Mouse (Mus musculus) frontal cortex, postnatal 14 days (tissue): ENCODE results near the gene Birc7.

Experiments used
- DNase-seq, 2 experiments: peaks; one replicate each; pipeline ENCODE4 v3.0.0; 2022; ENCODE audit warnings: low spot score in 2 of 2

Gene Birc7

DNA sequence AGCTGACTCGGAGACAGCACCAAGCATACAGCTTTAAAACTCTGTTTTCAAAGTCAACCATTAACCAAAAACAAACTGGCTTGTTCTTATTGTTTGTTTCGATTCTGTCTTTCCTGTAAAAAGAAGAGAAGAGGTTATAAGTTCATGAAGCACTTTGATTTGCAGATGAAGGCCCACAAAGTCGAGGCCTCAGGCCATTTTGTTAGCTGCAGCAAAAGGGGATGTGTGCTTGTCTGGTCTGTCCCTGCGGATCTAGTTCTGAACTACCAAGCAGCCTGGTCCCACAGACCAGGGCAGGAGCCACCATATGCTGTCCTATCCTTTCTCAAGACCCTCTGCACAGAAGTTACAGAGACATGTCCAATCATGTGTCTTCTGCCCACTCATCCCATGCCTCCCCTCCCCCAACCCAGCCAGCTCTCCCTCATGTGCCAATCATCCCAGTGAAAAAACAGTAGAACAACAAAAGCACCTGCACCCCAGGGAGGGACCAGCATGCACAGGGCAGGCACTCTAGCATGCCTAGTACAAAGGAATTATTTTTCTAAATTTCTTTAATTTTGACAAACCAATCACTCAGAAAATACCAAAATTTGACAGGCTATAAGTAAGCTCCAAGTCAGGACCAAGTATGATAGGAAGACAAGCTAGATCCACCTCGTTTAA is 23.1 kb upstream of the Birc7 start:
- no peak for DNase-seq

DNA sequence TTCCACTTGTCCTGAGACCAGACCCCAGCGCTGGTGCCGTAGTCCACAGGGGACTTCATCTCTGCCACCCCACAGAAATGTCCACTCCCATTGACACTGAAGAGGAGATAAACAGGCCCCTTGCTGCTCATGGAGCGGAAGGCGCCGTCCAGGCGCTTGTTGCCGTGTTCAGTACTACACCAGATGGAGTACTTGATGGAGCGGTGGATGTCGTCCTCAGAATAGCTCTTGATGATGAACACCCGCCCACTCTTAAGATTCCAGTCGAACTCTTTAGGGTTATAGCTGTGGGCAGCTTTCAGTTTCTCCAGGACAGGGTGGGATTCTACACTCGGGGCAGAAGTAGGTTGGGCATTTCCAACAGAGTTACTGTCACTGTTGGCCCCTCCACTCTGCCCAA is 17.9 kb upstream of the Birc7 start:
- DNase-seq = no peak

DNA sequence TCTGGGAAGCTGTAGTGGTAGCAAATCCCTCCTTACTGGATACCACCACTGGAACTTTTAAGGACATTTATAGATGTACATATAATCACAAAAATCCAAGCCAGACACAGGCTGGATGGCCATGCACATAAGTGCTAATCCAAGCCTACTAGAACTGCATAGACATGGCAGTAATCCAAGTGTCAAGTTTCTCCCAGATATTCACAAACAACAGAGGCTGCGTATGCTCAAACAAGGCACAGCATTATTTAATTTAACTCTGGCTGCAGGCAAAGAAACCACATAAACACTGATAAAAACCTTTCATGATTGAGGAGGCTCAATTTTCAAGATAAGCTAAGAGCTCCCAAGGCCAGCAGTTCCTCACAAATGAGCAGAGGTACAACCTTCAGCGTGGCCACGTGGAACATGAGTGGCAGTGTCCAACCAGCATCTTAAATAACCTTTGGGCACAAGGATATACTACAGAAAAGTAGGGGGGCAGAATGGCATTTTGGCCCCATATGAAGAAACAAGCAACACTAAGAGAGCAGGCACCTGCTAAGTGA is 12.9 kb upstream of the Birc7 start:
- DNase-seq = no peak

DNA sequence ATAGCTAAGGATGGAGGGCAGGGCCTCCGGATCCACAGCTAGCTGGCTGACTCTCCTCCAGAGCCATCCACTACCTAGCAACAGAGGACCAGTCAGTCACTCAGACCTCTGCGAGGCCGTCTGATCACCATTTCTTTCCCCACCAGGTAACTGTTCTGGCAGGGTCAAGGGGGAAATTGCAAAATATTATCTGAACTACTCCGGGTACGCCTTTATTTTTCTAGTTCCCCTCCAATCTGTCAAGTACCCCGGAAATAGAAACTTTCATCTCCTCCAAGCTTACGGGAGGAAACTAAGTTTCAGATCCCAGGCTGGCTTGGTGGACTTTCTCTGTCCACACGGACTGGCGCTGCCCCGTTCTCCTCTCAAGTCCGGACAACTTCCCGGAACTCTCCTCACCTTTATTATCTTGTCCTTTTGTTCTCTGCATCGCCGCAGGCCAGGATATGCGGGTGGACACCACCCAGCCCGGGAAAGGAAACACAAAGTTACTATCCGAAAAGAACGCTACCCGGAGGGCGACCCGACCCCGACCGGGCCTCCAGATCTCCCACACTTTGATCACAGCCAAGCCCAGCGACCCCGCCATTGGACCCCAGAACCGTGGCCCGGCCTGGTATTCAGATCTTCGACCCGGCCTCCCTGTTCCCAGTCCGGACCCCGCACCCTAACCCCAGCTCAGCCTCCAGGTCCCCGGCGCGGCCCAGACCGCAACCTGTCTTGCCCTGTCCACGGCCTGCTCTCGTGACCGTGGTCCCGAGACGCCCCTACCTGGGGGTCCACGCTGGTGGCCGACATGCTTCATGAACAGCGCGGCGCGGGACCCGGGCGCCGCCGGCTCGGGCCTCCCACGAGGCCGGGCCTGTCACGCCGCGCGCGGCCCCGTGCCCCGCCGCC is 8.7 kb upstream of the Birc7 start:
- DNase-seq = peak in 1 of 2 experiments; percentile 24

DNA sequence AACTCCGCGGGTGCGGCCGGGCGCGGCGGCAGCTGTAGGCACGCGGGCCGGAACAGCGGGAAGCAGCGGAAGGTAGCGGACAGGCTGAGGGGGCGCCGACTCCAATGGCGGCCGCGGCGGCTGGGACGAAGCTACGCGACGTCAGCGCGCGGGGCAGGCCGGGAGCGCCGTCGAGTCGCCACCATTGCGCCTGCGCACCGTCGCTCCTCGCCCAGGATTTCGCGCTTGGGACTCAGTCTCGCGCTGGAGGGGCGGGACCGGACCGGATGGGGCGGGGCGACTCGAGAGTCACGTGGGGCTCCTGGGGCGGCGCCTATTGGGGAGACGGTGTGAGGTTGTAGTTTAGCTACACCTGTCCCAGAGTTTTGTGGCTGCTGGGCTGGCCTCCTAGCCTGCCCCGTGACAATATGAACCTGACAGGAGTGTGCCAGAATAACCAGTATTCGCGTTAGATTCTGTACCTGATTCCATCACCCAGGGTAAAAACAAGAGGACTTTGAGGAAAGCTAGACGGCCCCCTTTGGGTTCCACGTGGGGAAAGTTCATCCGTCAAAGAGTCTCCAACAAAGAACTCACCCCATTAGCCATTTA is 7.9 kb upstream of the Birc7 start, which contains the start of gene Ythdf1:
Gene Ythdf1 (minus strand): TSS at position 140 of the 591 bp plus-strand sequence.
- DNase-seq = peak; percentile 91 to 96

DNA sequence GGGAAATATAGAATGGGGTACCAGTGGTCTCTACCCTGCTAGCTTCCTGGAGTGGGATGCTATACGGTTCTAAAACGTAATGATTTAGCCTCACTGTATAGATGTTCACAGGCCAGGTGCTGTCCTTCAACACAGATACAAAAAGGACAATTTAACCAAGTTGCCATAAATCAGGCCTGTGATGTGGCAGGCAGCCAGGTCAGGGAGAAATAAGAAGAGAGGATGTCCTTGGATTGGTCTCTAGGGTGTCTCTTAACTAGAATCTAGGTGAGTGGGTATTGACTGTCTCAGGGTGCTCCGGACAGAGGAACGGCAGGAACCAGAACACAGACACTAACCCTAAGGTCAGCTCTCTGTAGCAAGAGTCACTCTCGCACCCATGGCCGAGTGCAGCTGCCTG is 6.1 kb upstream of the Birc7 start:
- no peak for DNase-seq

DNA sequence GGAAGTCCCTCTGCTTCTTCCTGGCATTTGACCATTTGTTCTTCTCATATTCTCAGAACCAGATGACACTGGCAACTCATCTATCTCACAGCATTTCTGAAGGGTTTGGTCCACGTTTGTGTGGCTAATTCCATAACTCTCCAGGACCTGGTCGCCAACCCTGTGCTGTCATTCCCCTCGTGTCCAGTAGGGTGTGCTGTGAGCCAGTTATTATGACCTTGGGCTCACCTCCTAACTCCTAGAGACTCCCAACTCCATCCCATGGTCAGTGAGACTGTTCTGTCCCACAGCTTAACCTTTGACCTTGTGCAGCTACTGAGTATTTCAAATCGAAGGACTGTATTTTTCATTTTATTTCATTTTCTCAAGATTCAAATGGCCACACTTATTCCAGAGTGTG is 3.6 kb upstream of the Birc7 start:
- DNase-seq = peak; percentile 36 to 65

DNA sequence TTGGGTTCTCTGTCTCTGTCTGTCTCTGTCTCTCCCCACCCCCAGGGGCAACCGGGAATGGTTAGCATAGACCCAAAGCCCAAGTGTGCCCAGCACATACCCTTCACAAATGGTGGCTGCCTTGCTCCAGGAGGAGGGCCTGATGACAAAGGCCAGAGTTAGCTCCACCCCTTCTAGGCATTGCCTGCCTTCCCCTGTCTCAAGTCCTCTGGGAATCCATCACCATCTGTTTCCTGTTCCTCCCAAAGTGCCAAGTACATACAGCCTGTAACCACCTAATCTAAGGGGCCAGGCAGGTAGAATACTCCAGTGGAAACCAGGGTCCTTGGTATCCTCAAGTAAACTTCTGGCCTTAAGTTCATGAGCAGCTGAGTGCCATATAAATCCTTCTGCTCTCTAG is 3.6 kb downstream of the Birc7 start:
- no peak for DNase-seq

DNA sequence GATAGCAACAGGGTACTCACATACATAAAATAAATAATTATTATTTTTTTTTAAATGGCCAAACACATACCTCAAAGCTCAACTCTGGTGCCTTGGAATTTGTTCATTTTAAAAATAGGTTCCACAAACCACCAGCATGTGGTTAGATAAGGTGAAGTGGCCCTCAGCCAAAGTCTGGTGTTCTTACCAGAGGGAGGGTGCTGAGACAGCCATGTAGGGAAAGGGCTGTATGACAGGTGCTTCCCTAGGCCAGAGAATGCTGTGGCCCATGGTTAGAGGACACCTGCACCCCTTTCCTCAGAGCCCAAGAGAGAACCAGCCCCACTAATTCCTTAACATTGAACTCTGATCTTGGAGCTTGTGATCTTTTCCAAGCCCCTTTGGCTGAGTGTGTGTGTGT is 11.4 kb downstream of the Birc7 start:
- DNase-seq = no peak

DNA sequence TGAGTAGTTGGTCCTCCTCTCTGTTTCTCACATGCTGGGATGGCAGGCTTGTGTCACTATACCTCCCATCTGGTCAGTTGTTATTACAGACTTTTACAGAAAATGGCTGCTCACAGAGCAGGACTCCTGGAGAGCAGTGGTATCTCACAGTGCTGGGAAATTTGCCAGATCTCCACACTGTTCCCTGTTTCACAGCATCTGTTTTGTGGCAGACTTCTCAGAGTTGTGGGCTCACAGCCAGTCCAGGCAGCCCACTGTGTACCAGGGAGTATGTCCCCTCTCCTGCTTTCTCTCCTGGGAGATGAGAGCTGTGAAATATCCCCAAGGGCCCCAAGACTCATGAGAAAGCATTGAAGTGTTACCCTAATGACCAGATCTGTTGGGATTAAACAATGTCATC is 13.0 kb downstream of the Birc7 start:
- no peak for DNase-seq

DNA sequence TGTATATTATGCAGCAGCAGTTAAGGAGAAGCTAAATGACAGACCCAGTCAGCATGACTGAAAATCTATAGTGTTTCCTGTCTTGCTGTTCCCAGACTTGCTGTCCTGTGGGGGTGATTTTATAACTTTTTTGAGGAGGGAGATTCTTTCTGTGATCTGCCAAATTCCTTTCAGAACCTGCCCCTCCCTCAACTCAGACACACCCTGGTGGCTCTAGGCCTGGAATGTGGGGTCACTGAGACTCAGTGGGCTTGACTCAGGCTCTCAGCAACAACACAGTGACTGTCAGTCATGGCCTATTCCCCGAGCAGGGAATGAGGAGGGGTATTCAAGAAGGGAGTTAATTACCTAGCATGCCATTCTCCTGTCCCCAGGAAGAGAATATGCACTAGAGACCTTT is 21.1 kb downstream of the Birc7 start:
- no peak for DNase-seq

DNA sequence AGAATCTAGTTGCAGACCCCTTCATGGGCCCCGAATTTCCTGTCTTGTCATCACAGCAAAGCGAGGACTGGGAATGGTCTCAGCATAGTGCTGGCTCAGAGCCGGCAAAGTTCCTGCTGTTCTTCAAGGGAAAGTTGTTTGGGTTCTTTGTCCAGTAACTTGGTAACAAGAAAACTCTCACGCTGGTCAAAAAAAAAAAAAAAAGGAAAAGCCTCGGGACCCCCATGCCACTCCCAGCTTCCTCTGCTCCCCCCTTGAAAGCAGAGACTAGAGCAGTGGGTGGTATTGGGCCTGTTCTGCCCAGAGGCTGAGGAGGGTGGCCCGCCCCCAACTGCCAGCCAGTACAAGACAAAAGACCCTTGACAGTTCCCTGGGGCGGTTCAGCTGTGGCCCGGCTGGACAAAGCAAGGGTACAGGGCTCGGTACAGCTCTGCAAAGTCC is 23.9 kb downstream of the Birc7 start:
- DNase-seq = peak in 1 of 2 experiments; percentile 34

DNA sequence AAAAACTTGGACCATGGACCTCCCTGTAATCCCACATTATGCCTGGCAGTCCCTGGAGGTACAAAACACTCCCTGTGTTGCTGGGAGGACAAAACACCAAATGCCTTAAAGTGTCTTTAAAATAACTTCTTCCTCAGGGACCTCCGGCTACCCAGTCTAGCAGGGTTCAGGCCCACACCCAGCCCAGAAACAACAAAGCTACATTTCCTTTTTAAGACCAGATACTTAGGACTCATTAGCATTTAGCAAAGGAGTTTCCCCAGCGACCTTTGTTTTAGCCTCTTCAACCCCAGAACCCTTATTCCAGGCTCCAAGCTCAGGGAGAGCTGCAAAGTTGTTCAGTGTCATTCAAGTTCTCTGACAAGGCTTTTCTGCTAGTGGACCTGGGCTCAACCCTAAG is 24.8 kb downstream of the Birc7 start:
- DNase-seq = no peak

DNA sequence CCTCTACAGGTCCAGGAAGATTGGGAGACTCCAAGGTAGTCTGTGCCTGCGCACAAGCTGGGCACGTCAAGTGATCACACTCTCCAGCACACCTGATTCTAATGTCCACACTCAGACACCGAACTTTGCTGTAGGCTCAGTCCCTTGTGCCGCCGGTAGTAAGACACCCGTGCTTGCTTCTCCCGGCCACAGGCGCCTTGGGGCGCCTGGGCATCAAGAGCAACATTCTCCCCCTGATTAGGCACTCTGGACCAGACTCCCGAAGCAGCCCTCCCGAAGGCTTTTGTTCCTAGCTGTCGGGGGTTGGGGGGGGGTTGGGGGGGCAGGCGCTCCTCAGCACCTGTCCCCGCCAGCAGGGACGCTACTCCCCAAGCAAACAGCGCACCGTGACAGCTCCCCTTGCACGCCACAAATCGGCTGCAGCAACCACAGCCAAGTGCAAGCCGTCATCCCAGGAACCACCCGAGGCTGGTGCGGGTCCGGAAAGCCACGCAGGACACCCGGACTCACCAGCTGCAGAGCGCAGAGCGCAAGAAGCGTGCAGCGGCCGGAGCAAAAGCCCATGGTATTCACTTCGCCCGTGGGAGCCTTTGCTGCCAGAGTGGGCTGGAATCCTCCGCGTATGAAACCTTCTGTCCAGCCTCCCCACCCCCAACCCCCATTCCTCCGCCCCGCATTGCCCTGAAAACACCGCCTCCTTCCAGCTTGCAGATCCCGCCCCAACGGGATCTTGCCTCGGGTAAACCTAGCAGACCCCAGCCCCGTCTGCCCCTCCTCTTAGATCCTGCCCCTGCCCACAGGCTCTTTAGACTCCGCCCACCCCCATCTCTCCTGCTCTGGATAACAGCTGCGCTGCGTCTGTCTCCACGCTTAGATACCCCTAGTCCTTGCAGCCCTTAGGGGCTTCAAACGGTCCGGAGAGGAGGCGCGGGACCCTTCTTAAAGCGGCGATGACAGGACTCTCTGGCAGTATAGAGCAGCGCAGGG is 25.5 kb downstream of the Birc7 start, which contains the start of gene Nkain4:
Gene Nkain4 (minus strand): TSS at position 639 of the 987 bp plus-strand sequence.
- peak; percentile 36 to 40 for DNase-seq

DNA sequence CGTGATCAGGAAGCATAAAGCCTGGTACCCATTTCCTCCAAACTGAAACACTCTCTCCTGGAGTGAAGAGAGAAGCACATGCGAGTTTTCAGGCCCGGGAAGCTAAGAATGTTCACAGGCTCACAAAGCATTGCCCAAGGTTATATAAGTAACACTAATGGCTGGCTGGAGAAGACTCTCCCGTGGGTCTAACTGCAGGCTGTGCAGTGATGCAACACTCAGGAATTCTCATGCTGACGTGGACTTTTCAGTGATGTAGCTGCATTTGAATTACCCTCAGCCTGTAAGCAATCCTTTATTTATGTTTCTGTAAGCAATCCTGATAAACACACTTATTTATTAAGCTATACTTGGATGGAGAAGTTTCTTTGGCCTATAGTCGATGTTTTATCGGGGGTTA is 30.8 kb downstream of the Birc7 start:
- no peak for DNase-seq

DNA sequence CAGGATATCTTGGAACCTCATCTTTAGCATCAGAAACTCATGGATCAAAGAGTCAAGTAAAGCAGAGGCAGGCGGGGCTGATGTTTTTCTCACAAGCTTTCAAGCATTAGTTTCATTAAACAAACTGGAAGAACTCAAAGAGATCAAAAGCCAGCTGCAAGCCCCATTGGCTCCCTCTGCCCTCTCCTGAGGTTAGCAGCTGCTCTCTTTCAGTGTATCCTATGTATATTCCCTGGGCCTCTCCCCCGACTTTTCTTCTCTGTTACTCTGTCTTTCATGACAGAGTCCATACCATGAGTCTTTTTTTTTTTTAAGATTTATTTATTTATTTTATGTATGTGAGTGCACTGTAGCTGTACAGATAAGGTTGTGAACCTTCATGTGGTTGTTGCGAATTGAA is 31.4 kb downstream of the Birc7 start:
- no peak for DNase-seq

DNA sequence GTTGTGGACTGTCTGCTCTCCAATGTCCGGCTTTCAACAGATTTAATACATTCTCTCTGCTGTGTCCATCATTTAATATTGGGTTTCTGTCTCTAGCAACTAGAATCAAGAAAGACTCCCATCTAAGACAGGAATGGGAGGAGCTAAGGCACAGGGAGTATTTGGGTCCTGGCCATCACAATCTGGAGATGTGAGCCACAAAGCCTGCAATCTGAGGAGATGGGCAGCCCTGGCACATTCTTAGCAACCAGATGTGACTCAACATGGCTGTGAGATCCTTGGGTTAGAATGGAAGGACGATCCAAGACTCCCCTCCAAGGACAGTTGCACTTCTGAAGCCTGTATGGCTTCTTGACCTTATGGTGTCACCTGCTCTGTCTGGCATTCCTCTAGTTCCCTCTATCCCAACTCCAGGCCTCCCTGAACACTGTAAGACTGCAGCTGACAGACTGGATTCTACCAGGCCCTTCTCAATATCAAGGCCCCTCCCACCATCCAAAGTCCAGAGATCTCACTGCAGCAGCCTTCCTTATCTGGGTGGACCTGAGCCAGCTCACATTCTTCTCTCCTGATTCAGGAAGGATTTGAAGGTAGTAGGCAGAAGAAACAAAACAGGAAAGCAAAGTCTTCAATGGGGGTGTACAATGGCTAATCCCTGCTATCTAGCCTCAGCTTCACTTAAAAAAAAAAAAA is 33.9 kb downstream of the Birc7 start:
- DNase-seq = no peak

DNA sequence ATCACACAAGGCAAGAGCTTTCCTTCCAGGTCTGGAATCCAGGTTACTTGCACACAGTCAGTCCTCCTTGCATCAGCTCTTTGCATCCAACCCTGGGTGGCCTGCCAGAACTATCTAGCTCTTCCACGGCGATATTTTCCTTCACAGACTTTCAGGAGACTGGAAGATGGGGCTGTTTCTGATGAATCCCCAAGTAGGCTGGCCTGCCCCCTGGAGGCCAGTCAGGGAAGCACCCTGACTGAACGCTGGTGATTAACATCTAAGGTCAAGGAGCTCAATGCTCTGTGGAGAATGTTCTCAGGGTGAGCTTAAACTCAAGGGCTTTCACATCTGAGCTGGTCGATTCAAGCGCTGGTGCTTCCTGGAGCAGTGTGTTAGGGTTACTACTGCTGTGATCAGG is 35.1 kb downstream of the Birc7 start:
- DNase-seq = peak in 1 of 2 experiments; percentile 73

DNA sequence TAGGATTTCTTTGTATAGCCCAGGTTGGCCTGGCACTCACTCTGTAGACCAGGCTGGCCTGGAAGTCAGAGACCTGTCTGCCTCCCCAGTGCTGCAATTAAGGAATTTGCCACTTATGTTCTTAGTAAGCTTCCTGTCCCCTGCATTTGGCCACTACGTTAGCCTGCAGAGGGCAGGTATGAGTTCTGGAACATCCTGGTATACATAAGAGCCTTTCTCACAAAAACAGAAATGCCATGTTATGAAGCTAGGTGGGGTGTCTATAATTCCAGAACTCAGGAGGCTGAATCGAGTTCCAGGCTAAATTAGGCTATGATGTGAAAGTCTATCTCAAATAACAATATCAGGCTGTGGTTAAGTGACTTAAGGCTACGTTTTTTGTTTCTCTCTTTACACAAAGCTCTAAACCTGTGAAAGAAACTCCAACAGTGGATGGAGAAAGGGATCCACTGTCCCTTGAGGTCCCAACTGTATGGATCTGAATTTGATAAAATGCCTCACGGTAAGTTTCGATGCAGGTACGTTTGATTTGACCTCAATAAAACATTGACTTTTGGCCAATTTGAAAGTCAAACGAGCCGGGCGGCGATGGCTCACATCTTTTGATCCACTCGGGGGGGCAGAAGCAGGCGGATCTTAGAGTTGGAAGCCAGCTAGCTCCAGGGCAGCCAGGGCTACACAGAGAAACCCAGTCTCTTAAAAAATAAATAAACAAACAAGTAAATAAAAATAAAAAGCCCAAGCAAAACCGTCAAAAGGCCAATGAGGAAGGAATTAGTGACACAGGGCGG is 37.5 kb downstream of the Birc7 start:
- DNase-seq = no peak
